Comparison of ENCODE assay signal across 8 mouse cellular contexts in genomic region chr13:29984286-29985100, GRCm38 (mm10). TPM values are rescaled to one million over a fixed set of nuclear protein-coding genes. Genes with fewer than 3 reads are reported as not detected.
A peak's percentile ranks its signal among the peaks of the same experiment; 100 is the strongest.
DNase-seq lines count a peak whose midpoint lies in the region; ATAC-seq and TF ChIP-seq lines count a peak whose summit lies in the region.

No protein-coding gene starts in this region.

- H3K36me3 ChIP-seq in heart, embryonic 14.5 days (ENCODE audit: control insufficient read depth, insufficient read depth, low read length), result 0 out of 2 replicates have a peak, but pooled peaks cover 10% of the 10 kb centered on the region
- 0 out of 2 replicates have a peak, but pooled peaks cover 4% of the 10 kb centered on the region for H3K36me3 ChIP-seq in liver, embryonic 14.5 days (replicated peaks; ENCODE audit: control insufficient read depth, insufficient read depth, low read depth)
- H3K36me3 ChIP-seq in stomach, embryonic 14.5 days (ENCODE audit: control insufficient read depth, insufficient read depth, low read length), result no peaks in the 10 kb centered on the region

- WGBS in heart, embryonic 14.5 days, result under 1% methylated on average over 53 of the region's 69 CpGs
- under 1% methylated on average over 46 of the region's 69 CpGs for WGBS in liver, embryonic 14.5 days (ENCODE audit: insufficient replicate concordance)
- 0% methylated on average over 48 of the region's 69 CpGs for WGBS in stomach, embryonic 14.5 days

- no peak for TF ChIP-seq CTCF in embryonic fibroblast, embryonic 13.5 days (IDR thresholded peaks at IDR 0.05; ENCODE audit: borderline replicate concordance, insufficient read depth, low read length)
- TF ChIP-seq CTCF in liver, embryonic 14.5 days (IDR thresholded peaks at IDR 0.05; ENCODE audit: low read depth), result no peak

- peak overlapping the region; percentile 70 for H3K4me2 ChIP-seq in heart, embryonic 14.5 days (ENCODE audit: low read length)
- H3K4me2 ChIP-seq in liver, embryonic 14.5 days (ENCODE audit: low read depth), result peak overlapping the region; percentile 94
- H3K4me2 ChIP-seq in stomach, embryonic 14.5 days (replicated peaks; ENCODE audit: low read depth, low read length), result peak overlapping the region; percentile 83

- no peak for TF ChIP-seq EP300 in liver, embryonic 14.5 days (IDR thresholded peaks at IDR 0.05; ENCODE audit: low read depth)

- no peaks in the 10 kb centered on the region for H3K27me3 ChIP-seq in heart, embryonic 14.5 days (ENCODE audit: control insufficient read depth, insufficient read depth, low read length)
- H3K27me3 ChIP-seq in liver, embryonic 14.5 days (ENCODE audit: control insufficient read depth, insufficient read depth, low read length), result no peaks in the 10 kb centered on the region
- H3K27me3 ChIP-seq in stomach, embryonic 14.5 days (ENCODE audit: control insufficient read depth, insufficient read depth, low read length), result no peaks in the 10 kb centered on the region

- H3K4me1 ChIP-seq in embryonic fibroblast, embryonic 13.5 days (ENCODE audit: control insufficient read depth, insufficient read depth, low read length), result no peaks in the 10 kb centered on the region; the same call in 1 of the 2 replicates
- H3K4me1 ChIP-seq in heart, embryonic 14.5 days (ENCODE audit: control insufficient read depth in 2 of 2, insufficient read depth in 2 of 2, low read length in 2 of 2), result peaks cover 0 to 25% of the 10 kb centered on the region in 2 experiments; a peak in 2 of 4 replicates
- peaks cover 8 to 27% of the 10 kb centered on the region in 2 experiments for H3K4me1 ChIP-seq in liver, embryonic 14.5 days (replicated peaks; ENCODE audit: control insufficient read depth in 2 of 2, insufficient read depth in 2 of 2, low read length in 1 of 2)
- no peaks in the 10 kb centered on the region for H3K4me1 ChIP-seq in stomach, embryonic 14.5 days (ENCODE audit: control insufficient read depth, insufficient read depth, low read length)

- no peaks in the 10 kb centered on the region for H3K9me3 ChIP-seq in heart, embryonic 14.5 days (ENCODE audit: control insufficient read depth, low read length)
- no peaks in the 10 kb centered on the region for H3K9me3 ChIP-seq in liver, embryonic 14.5 days (ENCODE audit: control insufficient read depth, low read length)
- no peaks in the 10 kb centered on the region for H3K9me3 ChIP-seq in stomach, embryonic 14.5 days (ENCODE audit: control insufficient read depth, low read depth, low read length)

- H3K27ac ChIP-seq in embryonic fibroblast, embryonic 13.5 days (ENCODE audit: insufficient read depth, low read length), result peak overlapping the region; percentile 91
- peak overlapping the region; percentile 86 to 92 for H3K27ac ChIP-seq in heart, embryonic 14.5 days (replicated peaks in 1 of 2; ENCODE audit: control insufficient read depth in 1 of 2, insufficient read depth in 1 of 2, low read depth in 2 of 2, low read length in 2 of 2)
- H3K27ac ChIP-seq in liver, embryonic 14.5 days, result peak overlapping the region; percentile 74
- H3K27ac ChIP-seq in stomach, embryonic 14.5 days (ENCODE audit: low read length), result peak overlapping the region; percentile 95

- peak overlapping the region; percentile 88 for H3K9ac ChIP-seq in heart, embryonic 14.5 days (ENCODE audit: low read length)
- peak overlapping the region; percentile 96 for H3K9ac ChIP-seq in liver, embryonic 14.5 days (replicated peaks)
- peak overlapping the region; percentile 89 for H3K9ac ChIP-seq in stomach, embryonic 14.5 days (replicated peaks; ENCODE audit: low read depth, low read length)

- TF ChIP-seq POLR2A in embryonic fibroblast, embryonic 13.5 days (IDR thresholded peaks at IDR 0.05; ENCODE audit: low read depth, low read length), result peak; percentile 31

- DNase-seq in B cell, adult 2 months, result peak; percentile 73 to 74
- DNase-seq in adrenal gland, postnatal 36 days, result peak; percentile 90 to 91
- peak; percentile 90 for DNase-seq in kidney, postnatal 10 days
- peak; percentile 46 to 54 (median 47) for DNase-seq in liver, embryonic 14.5 days (ENCODE audit: low read depth in 3 of 3, low spot score in 3 of 3)
- DNase-seq in natural killer cell, adult 2 months (ENCODE audit: low spot score in 2 of 2), result peak; percentile 49 to 68

- peak overlapping the region; percentile 83 for H3K4me3 ChIP-seq in embryonic fibroblast, embryonic 13.5 days (ENCODE audit: insufficient read depth, low read length)
- H3K4me3 ChIP-seq in heart, embryonic 14.5 days (ENCODE audit: control insufficient read depth in 1 of 2, insufficient read depth in 1 of 2, low read depth in 1 of 2, low read length in 2 of 2), result peak overlapping the region; percentile 62 to 97
- H3K4me3 ChIP-seq in liver, embryonic 14.5 days (ENCODE audit: insufficient read depth in 1 of 2, low read depth in 2 of 2, low read length in 2 of 2), result peak overlapping the region; percentile 75 to 82
- H3K4me3 ChIP-seq in stomach, embryonic 14.5 days (ENCODE audit: low read depth, low read length), result peak overlapping the region; percentile 98

- ATAC-seq in heart, embryonic 14.5 days (ENCODE audit: insufficient number of reproducible peaks, insufficient read depth, low FRiP score, low read depth), result peak; percentile 57
- ATAC-seq in liver, embryonic 14.5 days (ENCODE audit: insufficient read depth), result peak; percentile 7; the same call in 1 of the 2 replicates
- ATAC-seq in stomach, embryonic 14.5 days (ENCODE audit: insufficient number of reproducible peaks, insufficient read depth, low FRiP score, low read depth), result peak; percentile 29

RNA-seq across cellular contexts. Expression of gene E2f3, which starts 1.4 kb away (rescaled TPM):
- 10 to 100 TPM; 10.9 to 12.4 TPM for total RNA-seq in adrenal gland, postnatal 36 days (2021)
- polyA plus RNA-seq in embryonic fibroblast, embryonic 13.5 days (2011; ENCODE audit: insufficient read length, low read depth, missing spikeins), result 26.9 and 31.2 TPM in 2 replicates
- polyA plus RNA-seq in heart, embryonic 14.5 days (2014; fragmentation: Nextera tagmentation; extraction: Ambion mirVana), result 7.8 and 8.4 TPM in 2 replicates
- polyA plus RNA-seq in liver, embryonic 14.5 days (2012; rRNA removed), result 4.6 and 5.5 TPM in 2 replicates
- polyA plus RNA-seq in liver, embryonic 14.5 days (2014; fragmentation: Nextera tagmentation; extraction: Ambion mirVana), result 3.4 and 3.7 TPM in 2 replicates
- 10.5 and 11.3 TPM in 2 replicates for polyA plus RNA-seq in stomach, embryonic 14.5 days (2014; fragmentation: Nextera tagmentation; extraction: Ambion mirVana)

Comparison
In these comparisons a context has a peak if more than half of its experiments do, and no peak if none do; other contexts are left out.
1. Peak in every context shown above with its lines: DNase-seq, ATAC-seq, H3K4me3 ChIP-seq and H3K27ac ChIP-seq.
2. ATAC-seq: peak in every context shown above with its lines; median percentile 57 in heart, embryonic 14.5 days; 29 in stomach, embryonic 14.5 days; 7 in liver, embryonic 14.5 days.